Mouse (Mus musculus) ovary, postnatal 14 days (tissue): ENCODE data around the gene Sh3pxd2a.
A peak's percentile ranks its signal among the peaks of the same experiment; 100 is the strongest.

Source experiments
- DNase-seq: peaks from one replicate; pipeline ENCODE4 v3.0.0; 2022; ENCODE audit warnings: low spot score

The Sh3pxd2a gene

DNA sequence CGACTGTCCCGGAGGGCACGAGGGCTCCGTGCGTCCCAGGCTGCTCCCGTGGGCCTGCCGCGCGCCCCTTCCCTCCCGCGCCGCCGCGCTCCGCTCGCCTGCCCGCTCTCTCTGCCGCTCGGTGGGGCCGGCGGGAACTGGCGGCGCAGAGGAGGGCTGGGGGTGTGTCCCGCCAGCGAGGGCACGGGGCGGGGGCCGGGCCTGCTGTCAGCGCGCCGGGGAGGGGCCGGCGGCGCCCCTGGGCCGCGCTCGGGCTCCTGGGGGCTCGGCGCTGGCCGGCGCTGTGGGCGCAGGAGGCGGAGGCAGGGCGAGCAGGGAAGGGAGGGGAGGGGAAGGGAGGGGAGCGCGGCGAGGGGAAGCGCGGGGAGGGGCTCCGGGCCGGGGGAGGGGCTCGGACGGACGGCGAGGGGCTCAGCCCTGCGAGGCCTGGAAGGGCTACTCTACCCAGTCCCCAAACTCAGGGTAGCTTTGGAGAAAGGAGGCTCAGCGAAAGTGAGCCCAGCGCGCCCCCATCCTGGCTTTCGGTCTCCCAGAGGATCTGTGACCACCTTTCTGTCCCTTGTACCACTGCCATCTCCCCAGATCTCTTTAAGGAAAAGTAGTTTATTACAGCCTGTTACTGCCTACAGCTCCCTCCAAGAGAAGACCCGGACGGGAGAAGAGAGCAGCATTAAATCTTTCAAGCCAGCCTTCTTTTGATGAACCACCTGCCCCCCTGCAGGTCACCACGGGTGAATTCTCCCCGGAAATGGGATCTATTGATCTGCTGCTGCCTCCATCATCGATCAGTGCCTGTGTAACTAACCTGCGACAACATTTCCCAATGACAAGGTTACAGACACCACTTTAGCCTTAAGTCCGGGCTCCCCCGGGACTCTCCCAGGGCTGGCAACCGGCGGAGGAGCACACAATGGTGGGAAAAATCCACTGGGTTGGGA lies at the start of gene Sh3pxd2a:
TSS of gene Sh3pxd2a (minus strand) at position 98 of the 938 bp plus-strand sequence.
- peak; percentile 56 for DNase-seq

GRCm38 (mm10) chr19:47513618-47513897 lies 49.4 kb upstream of the Sh3pxd2a start:
- no peak for DNase-seq

- no peak for DNase-seq
Measured at GRCm38 (mm10) chr19:47512794-47513617, 48.8 kb upstream of the Sh3pxd2a start.

GRCm38 (mm10) chr19:47511958-47512357 lies 47.8 kb upstream of the Sh3pxd2a start:
- DNase-seq = no peak

GRCm38 (mm10) chr19:47511294-47511675 lies 47.1 kb upstream of the Sh3pxd2a start:
- DNase-seq = no peak

GRCm38 (mm10) chr19:47510473-47511293 lies 46.5 kb upstream of the Sh3pxd2a start:
- no peak for DNase-seq

- DNase-seq = no peak
Measured at GRCm38 (mm10) chr19:47510135-47510472, 45.9 kb upstream of the Sh3pxd2a start.

DNA sequence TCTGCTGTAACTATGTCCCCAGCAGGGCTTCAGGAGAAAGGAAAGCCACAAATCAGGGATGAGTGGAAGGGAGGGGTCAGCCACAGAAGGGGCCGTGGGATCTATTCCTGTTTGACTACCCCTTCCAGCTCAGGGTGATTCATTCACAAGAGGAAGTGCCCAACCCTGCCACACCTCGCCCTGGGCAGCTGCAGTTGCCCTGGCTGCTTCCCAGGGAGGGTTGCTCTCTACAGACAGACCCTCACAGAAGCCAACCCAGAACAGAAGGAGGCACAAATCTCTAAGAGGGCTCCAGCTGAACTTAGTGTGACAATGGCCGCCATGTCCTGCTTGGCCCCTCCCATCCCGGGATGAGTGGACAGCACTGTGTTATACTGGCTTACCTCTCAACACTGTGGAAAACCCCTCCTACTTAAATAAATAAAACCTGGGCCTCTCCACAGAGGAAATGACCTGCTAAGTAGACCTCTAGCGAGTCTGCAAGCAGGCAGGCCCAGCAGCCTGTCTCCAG lies 44.6 kb upstream of the Sh3pxd2a start:
- DNase-seq = no peak

- no peak for DNase-seq
Measured at GRCm38 (mm10) chr19:47508191-47508590, 44.0 kb upstream of the Sh3pxd2a start.

GRCm38 (mm10) chr19:47507128-47508121 lies 43.2 kb upstream of the Sh3pxd2a start:
- DNase-seq = no peak

GRCm38 (mm10) chr19:47503625-47504024 lies 39.4 kb upstream of the Sh3pxd2a start:
- no peak for DNase-seq

DNA sequence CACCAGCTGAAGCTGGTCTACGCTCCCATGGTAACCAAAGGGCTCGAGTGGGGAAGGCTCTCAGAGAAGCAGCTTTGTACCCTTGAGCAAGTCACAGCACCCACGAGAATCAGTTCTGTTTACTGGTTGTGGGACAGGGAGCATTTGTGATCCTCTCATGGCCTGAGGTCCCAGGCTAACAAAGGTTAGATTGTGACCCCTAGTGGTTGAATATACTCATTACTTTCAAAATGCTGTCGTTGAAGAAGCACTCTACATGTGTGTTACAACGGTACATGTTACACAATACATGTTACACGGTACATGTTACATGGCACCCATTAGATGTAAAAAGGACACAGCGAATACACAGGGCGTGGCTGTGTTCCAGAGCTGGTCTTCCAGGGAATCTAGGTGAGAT lies 38.4 kb upstream of the Sh3pxd2a start:
- DNase-seq = no peak

- DNase-seq = no peak
Measured at GRCm38 (mm10) chr19:47500389-47501011, 36.3 kb upstream of the Sh3pxd2a start.

DNA sequence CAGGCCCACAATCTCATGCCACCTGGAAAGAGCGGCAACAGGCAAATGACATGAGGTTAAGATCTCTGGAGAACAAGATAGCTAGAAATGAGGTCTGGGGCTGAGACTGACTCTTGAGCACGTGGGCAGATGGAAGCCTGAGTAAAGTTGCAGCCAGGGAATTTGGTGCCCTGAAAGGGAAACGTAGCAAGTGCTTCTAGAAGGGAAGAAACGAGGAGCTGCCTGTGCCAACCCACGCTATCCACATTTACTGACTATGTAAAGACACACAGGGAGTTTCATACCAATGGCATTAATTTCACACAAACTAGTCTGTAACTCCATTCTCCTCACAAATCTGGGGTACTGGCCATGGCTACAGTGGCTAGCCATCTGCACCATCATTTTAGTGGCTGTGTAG lies 35.6 kb upstream of the Sh3pxd2a start:
- no peak for DNase-seq

DNA sequence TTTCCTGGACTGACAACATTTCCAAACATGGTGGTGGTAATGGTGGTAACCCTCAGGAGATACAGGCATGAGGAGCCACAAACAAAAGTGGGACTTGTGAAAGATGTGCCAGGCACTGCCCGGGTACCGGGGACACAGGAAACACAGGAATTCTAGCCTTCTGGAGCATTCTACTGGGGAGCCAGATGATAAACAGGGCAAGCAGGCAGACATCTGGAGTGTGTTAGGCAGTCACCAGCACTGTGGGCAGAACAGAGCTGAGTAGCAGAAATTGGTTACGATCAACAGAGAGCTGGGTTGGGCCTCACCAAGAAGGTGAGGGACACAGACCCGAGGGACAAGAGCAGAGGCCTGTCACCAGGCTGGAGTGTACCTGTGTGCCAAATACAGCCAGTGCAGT lies 34.7 kb upstream of the Sh3pxd2a start:
- DNase-seq = no peak

DNA sequence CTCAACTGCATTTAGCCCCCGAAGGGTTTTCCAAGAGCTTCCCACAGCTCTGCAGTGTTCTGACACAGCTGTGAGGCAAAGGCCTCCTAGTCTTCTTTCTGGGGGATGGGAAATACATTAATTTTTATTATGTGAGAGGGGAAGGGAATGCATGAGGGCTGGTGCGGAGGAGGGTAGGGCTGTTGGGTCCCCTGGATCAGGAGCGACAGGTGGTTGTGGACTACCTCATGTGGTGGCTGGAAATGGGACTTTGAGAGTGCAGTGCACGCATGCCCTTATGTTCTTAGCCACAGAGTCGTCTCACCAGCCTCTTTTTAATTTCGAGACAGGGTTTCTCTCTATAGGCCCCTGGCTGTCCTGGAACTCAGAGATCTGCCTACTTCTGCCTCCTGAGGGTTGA lies 33.5 kb upstream of the Sh3pxd2a start:
- DNase-seq = no peak

- DNase-seq = no peak
Measured at GRCm38 (mm10) chr19:47497313-47497712, 33.1 kb upstream of the Sh3pxd2a start.

GRCm38 (mm10) chr19:47493017-47493997 lies 29.1 kb upstream of the Sh3pxd2a start:
- DNase-seq = no peak

GRCm38 (mm10) chr19:47492422-47492821 lies 28.2 kb upstream of the Sh3pxd2a start:
- DNase-seq = no peak
